Mouse (Mus musculus): ENCODE results near the gene Mettl26.
A peak's percentile ranks its signal among the peaks of the same experiment; 100 is the strongest.

Gene Mettl26

DNA sequence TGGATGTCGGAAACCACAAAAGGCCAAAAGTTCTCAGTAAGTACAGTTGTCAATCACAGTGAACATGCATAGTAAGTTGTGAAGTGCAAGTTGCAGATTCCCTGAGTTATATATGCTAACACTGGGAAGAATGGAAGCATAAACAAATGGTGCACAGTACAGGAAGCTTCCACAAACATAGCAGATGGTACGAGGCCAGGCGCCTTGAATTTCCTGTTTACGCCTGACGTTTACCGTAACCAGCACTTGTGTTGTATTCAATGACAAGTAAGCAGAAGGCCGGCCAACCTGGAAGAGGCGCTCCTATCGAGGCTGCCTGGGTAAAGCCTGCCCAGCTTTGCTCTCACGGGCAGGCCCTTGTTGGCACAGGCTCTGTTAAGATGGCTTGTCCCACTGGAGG is 12.6 kb downstream of the Mettl26 start:
- no peak for DNase-seq

DNA sequence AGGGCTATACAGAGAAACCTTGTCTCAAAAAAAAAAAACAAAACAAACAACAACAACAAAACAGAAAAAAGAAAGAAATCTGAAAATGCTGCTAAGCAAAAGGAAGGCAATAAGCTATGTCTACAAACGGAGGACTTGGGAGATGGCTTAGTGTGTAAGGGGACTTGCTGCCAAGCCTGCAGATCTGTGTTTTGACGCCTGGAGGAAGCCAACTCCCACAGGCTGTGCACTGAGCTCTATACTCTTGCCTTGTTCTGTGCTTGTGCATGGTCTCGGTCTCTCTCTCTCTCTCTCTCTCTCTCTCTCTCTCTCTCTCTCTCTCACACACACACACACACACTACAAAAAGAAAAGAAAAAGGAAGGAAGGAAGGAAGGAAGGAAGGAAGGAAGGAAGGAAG is 14.0 kb downstream of the Mettl26 start:
- DNase-seq, result no peak

DNA sequence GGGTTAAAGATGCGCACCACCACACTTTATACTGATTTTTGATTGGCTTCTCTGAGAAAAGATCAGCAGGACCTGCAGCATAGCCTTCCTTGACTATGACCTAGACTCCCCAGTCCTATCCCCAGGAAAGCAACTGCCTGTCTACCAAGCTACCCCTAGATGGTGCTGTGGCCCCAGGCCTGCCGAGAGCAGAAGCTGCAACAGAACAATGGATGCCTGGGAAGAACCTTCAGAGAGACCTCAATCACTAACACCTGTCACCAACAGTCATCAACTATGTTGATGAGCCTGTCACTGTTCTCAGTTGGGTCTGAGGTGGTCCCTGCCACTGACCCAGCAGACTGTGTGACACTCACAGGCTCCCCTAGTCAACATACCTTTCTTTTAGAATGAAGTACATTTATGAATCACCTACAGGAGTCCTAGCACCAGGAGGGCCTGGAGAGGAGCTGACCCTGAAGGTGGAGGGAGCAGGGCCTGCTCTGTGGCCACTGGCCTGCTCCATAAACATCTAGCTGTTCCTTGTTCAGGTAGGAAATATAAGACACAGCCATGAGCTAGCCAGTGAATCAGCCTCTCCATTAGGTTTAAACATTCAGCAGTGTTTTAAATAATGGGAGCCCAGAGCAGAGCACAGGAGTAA is 19.2 kb downstream of the Mettl26 start:
- no peak for DNase-seq

- DNase-seq, result no peak
Measured at GRCm38 (mm10) chr17:25895415-25895814, 20.5 kb downstream of the Mettl26 start.

DNA sequence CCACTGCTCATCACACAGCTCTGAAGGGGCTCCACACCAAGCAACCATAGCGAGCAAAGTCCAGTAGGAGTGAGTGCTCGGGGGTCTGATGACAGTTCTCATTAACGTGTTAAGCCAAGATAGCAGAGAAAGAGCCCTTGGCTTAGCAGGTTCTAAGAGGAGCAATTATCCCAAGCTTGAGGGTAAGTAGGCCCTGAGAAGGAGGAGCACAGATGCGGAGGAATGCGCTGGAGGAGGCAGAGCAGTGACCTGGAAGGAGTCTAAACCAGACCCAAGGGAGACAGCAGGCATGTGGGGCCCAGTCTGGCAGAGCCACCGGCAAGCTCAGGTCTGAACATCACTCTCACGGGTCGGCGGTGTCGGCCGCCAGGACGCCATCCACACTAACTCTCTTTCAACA is 21.0 kb downstream of the Mettl26 start:
- no peak for DNase-seq

DNA sequence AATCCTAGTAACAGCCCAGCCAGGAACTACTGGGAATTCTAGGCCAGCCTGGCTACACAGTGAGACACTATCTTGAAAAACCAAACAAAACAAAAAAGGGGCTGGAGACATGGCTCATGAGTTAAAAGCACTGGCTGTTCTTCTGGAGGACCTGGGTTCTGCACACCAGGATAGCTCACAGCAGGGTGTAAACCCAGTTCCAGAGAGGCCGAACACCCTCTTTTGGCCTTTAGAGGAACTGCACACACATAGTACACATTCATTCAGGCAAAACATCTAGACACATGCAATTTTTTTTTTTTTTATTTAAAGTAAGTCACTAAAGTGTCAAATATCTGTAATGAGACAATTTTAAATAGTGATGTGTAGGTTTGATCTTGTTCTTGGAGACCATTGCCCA is 25.3 kb downstream of the Mettl26 start:
- DNase-seq, result no peak

- no peak for DNase-seq
Measured at GRCm38 (mm10) chr17:25903061-25903460, 28.2 kb downstream of the Mettl26 start.

- DNase-seq, result no peak
Measured at GRCm38 (mm10) chr17:25907640-25908039, 32.8 kb downstream of the Mettl26 start.

DNA sequence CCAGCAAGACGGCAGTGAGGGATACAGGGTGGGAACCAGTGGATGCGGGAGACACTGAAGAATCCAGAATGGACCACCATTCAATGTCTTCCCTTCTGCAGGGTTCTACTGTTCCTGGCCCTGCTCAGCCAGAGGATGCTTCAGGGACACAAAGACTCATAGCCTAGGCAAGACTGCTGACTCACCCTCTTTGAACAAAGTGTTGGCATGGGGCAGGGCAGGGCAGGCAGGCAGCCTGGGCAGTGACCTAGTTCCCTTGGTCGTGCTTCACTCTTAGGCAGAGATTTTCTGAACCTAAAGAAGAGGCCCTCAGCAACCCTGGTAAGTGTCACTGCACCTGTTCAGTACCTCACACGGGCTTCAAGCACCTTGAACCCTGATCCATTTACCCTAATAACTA is 36.9 kb downstream of the Mettl26 start:
- DNase-seq, result peak; percentile 35

- DNase-seq, result peak; percentile 89
Measured at GRCm38 (mm10) chr17:25913186-25913876, 38.5 kb downstream of the Mettl26 start.

GRCm38 (mm10) chr17:25913877-25914275 is 39.0 kb downstream of the Mettl26 start:
- DNase-seq, result no peak

- DNase-seq, result no peak
Measured at GRCm38 (mm10) chr17:25914295-25914694, 39.4 kb downstream of the Mettl26 start.

GRCm38 (mm10) chr17:25916931-25917647 is 42.2 kb downstream of the Mettl26 start:
- no peak for DNase-seq

DNA sequence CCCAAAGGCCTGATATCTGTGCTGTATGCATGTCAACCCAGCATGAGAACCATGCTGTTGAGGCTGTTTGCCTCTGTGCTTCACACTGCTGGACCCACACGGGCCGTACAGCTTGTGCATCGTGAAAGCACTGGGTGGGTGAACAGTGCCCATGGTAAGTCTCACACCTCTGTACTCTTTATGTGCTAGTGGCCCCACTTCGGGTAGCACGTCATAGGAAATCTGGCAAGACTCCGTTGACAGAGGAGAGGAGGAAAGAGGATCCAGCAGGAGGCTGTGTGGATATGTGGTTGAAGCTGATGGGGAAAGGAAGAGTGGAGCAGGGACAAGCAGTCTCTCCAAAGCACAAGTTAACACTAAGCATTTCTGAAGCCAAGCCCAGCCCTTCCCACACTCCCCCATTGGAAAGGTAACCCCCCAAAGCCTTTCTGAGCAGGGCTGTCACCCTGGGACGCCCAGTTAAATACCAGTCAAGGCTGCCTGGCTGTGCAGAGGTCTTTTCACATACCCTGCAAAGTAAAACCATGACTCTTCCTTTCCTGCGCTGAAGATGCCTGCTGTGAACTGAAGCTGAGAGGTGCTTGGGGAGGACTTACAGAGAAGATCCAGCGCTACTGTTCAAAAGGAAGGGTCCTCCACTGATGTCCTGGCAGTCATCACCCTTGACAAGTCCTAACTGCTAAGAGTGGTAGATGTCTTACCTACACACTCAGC is 43.3 kb downstream of the Mettl26 start:
- no peak for DNase-seq

DNA sequence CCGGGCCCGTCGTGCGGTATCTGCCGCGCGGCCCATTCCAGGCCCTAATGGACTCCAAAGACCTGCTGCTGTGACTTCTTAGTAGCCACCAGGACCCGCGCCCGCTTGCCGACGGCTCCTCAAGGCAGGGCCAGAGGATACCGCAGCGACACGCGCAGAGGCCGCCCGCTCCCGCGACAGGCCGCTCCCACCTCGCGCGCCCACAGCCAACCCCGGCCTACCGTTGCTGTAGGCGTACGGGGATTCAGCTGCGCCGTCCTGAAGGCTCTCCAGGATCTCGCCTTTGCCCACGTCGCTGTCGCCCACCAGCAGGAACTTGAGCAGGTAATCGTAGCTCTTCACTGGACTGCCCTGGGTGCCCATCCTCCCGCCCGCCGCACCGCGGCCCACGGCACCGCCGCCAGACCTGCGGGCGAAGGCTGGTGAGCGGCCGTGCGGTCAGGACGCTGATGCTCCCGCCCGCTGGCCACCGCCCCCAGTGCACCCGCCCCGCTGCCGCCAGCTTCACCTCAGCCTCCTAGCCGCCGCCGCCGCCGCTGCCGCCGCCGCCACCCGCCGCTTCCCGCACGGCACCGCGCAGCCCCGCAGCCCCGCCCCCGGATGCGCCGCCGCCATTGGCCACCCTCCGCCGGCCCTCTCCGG is 44.4 kb downstream of the Mettl26 start, which contains the start of gene Rab40c:
Gene Rab40c, minus strand, starts transcription at position 584 of the 642 bp plus-strand sequence.
- peak; percentile 62 for DNase-seq

DNA sequence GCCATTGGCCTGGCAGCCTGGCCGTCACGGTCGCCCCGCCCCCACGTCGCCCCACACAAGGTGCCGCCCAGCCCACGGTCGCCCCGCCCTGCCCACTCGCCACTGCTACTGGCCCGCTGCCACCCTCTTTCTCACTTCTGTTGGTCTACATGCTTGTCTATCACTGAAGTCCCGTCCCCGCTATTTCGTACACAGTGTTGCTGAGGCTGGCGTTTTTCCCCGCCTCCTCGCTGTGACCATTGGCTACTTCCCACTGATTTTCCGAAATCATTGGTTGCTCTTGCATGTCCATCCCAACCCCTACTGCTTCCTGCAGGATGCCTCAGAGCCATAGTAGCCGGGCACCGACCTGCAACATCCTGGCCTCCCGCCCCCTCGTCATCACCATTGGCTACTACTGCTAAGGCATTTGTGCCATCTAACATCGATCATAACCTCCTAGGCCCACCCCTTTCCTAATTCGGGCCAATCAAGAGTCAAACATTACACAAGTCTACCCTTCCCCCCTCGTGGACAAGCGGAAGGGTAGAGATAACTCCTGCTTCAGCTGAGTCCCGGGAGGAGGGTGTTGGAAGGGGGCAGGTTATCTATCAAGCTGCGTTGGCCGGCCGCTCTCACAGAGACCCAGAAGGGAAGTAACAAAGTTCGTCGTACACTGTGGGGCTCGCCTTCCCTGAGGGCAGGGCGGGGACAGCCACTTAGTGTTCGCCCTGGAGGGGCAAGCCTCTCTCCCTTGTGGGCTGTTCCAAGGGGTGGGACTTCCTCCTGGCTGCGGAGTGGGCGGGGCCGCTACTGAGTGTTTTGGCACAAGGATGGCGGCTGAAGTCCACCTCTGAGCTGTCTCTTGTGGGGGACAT is 45.1 kb downstream of the Mettl26 start:
- DNase-seq, result peak; percentile 100

DNA sequence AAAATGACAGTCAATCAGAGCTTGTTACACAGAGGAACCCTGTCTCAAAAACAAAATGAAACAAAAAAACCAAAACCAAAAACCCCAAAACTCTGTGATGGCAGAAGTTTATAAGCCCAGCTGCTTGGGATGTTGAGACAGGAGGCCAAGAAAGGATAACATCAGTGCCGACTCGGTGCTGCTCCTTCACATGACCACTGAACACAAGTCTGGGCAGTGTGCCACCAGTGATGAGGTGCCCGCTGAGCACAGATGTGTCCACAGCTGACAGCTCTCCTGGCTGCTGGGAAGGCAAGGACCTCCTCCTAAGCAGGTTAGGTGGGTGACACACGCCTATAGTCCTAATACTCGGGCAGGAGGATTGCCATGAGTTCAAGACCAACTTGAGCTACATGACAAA is 47.2 kb downstream of the Mettl26 start:
- DNase-seq, result no peak

- peak; percentile 89 for DNase-seq
Measured at GRCm38 (mm10) chr17:25925348-25925747, 50.5 kb downstream of the Mettl26 start.

All from layer of hippocampus, adult 9-11 months (tissue).